Mouse (Mus musculus) layer of hippocampus, adult 9-10 months (tissue): ENCODE results near the gene Tmem150b.

Experiments
- DNase-seq: peaks from one replicate; pipeline ENCODE4 v3.0.0; 2022; ENCODE audit warnings: low spot score

The Tmem150b gene

DNA sequence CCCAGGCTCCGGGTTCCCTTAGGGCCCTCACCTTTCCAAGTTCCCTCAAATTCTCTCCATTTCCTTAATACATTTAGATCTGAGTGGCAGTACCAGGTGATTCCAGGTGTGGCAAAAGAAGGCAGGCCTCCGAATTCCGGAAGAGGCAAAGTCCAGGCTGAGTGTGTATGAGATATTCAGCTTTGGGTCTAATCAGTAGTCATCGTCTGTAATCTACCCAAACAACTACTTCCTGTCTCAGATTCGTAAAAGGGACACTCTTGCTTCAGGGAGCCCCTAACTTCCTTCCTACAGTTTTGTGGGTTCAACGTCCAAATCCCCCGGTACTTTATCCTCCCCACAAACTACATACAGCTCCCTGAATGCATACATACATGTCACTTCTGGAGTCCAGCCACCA, at the start of gene Tmem150b:
Gene Tmem150b (minus strand): TSS at position 81 of the 400 bp plus-strand sequence.
- DNase-seq, result no peak

- no peak for DNase-seq
These were observed 46.2 kb upstream of the Tmem150b start, which contains the start of gene Fam71e2 for GRCm38 (mm10) chr7:4771202-4771601. Gene Fam71e2, minus strand, starts transcription at chr7:4771302.

GRCm38 (mm10) chr7:4764946-4765710, 40.1 kb upstream of the Tmem150b start:
- no peak for DNase-seq

DNA sequence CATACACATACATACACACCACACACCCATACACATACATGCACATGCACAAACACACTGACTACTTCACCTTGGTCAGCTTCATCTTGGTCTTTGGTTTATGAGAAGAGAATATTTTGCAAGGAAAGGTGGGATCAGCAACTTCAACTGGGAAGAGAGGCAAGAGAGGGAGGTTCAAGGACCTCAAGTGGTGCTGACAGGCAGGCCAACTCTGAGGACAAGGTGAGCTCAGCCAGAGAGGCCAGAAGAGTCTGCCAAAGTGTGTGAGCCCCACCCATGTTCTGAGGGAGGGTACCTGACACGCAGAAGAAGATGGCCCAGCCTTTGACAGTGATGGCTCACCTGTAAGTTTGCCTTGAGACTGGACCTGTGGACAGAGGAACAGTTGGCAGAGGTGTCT, 34.6 kb upstream of the Tmem150b start:
- no peak for DNase-seq

DNA sequence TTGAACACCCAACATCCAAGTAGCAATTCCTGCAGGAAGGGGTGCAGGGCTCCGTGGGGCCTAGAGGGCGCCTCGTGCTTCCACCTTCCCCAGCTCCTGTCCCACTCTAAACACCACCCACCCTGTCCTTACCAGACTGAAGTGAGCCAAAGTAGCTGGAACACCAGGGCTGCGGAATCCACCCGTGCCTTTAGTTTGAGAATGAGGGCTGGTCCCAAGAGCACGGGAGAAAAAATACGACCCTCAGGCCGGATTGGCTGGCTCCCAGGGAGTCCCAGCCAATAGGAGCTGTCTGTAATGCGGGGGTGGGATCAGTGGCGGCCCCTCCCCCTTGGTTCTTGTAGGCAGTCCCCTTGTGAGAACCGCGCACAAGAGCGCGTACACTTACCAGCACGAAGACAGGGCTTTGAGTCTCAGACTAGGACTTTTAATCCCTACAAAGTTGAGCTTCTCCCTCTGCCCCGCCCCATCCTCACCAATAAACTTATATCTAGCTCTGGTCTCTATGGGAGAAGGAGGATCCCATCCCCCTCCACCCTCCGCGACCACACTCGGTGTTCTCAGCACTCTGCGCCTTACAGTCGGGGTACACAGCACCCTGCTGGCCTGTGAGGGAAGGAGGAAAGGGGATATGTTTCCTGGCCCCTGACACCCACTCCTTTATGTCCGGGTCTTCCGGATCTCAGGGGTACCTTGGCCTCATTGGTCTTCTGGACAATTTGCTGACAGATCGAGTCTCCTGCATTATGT, 27.9 kb upstream of the Tmem150b start, which contains the start of gene Cox6b2:
Gene Cox6b2 (minus strand): TSS at position 274 of the 750 bp plus-strand sequence.
- peak; percentile 18 for DNase-seq

GRCm38 (mm10) chr7:4751971-4752820, 27.1 kb upstream of the Tmem150b start:
- no peak for DNase-seq

- DNase-seq, result no peak
These were observed 24.1 kb upstream of the Tmem150b start for GRCm38 (mm10) chr7:4749169-4749568.

GRCm38 (mm10) chr7:4748321-4748720, 23.3 kb upstream of the Tmem150b start:
- no peak for DNase-seq

DNA sequence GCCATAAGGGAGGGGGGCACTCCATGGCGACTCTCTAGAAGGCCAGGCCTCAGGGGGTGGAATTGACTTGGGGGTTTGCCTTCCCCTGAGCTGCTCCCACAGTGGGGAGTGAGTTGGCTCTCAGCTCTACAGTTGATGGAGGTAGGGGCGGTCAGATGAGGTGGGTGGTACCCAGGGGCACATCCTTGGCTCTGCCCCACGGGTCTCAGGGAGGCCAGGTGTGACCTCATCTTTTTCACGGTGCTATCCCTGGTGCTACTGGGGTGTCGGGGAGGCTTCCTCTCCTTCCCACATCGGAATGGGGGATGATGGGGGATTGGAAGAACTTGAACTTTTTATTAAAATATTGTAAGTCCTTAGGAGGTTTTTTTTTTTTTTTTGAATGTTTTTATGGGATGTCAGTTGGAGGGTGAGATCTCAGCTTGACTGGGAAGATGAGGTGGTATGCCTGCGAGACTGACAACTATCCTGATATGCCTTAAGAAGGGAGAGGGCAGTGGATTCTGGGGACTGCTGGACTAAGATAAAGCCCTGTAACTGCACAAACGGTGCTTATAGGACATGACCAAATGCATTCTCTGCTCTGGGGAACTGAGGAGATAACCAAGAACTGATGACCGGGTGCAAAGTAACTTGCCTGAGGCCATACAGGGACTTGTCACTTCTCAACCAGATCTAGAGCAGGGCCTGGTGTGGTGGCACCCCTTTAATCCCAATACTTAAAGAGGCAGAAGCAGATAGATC, 22.3 kb upstream of the Tmem150b start:
- no peak for DNase-seq

GRCm38 (mm10) chr7:4746326-4746980, 21.4 kb upstream of the Tmem150b start:
- DNase-seq, result no peak

GRCm38 (mm10) chr7:4744886-4745285, 19.8 kb upstream of the Tmem150b start:
- no peak for DNase-seq

DNA sequence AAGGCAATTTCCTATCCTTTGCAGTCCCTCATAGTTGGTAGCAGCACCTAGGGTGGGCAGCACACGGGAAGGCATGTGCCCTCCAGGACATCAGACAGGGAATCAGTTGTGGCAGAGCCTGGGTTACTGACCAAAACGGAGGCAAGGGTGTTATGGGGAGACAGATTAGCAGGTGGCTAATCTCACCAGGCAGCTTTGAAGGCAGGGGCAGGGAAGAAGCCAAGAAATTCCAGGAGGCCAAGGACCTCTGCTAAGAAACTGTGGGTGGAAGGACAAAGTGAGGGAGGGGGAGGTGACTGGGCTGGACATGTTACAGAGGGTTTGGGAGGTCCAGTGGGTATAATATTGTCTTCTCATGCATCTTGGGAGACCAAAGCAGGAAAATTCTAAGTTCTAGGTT, 18.3 kb upstream of the Tmem150b start:
- DNase-seq, result no peak

DNA sequence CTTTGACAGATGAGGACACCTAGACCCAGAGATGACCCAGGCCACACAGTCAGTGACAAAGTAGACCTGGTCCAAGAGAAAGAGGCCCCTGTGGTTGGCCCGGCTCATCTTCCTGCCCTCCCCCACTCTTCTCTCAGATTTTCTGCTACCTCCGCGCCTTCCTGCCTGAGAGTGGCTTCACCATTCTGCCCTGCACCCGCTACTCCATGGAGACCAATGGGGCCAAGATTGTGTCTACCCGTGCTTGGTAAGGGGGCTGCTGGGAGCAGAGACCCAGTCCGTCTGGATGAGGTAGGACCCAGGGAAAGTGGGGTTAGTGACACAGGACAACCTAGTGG, 17.4 kb upstream of the Tmem150b start:
- no peak for DNase-seq

DNA sequence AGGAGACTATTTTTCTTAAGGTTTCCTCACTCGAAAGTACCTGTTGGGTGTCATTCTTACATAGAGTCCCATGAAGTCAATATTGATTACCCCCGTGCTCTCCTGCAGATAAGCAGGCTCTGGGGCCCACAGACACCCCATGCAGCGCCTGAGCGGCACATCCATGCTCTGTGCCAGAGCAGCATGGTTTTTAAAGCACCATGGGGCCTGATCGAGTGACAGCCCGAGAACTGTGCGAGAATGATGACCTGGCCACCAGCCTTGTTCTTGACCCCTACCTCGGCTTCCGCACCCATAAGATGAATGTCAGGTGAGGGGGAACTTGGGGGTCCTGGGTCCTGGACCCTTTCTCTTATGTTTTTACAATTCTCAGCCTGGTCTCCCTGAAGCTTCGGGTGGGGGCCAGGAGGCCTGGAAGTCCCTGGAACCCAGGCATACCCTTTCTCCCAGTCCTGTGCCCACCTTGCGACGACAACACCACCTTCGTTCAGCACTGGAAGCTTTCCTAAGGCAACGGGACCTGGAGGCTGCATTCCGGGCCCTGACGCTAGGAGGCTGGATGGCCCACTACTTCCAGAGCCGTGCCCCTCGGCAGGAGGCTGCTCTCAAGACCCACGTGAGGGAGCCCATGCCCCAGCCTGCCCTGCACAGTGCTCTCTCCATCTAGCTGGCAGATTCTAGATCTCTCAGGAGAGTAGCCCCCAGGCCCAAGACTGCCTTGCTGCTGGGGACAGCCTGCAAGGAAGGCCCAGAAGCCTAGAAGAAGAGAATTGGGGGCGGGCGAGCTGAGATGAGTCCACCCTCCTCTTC, 16.8 kb upstream of the Tmem150b start:
- no peak for DNase-seq

DNA sequence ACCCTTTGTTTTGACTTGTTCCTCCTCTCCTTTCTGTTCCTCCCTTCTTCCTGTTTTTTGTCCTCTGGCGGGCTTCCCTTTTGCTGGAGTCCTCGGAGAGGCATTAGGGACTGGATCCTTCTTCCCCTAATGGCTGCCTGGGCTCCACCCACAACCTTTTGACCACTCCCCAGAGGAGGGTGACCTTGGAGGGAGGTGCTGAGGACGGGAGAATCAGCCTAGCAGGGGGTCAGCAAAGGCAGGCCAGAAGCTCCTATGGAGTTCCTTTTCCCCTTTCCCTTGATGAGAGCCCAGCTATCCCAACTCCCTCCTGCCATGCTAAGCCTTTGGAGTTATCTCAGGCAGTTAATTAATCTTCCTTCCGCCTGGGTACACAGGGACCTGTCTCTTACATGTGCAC, 16.1 kb upstream of the Tmem150b start:
- no peak for DNase-seq

DNA sequence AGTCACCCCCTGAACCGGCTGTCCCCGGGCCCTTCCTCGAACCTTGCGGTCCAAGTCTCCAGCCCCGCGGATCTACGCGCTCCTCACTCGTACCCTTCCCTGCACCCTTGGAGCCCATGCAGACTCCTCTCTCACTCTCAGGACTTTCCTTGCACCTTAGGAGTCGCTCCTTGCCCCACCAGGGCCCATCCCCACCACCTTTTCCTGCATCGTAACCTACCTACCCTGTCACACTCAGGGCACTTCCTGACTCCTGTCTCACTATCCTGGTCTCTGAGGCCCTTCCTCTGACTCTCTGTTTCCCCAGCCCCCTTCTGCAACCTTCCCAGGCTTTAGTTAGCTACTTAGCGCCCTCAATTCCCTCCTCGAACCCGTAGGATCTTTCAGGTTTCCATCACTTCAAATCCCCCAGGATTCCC, 15.3 kb upstream of the Tmem150b start:
- no peak for DNase-seq

DNA sequence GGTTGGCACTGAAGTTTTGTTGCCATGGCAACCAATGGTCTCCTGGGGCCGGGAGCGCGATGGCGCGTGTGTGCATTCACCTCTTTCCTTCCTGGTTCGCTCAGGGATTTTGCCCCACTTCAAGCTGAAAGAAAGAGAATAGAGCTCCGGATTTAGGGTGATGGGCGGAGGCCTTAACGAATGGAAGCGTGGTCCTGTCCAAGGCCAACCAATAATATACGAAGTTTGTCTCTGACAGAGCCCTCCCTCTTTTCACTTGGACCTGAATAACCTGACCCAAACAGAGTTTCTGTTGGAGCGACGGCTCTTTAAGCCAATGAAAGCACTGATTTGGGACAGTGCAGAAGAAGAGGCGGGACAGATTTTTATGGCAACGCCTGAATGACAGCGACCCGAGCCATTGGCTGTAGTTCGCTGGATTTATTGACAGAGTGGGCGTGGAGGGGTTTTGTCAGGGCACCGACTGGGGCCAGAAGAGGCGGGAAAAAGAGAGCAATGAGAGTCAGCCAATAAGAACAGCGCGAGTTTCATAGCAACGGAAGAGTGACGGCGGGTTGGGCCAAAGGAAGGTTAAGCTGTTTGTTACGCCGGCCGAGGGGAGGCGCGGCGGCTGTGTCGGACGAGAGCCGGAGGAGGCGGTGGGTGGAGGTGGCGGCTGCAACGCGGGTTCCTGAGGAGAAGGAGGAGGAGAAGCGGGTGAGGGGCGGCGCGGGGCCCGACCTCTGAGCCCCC, 14.7 kb upstream of the Tmem150b start, which contains the start of gene Kmt5c:
Gene Kmt5c (plus strand): TSS at position 572 of the 732 bp plus-strand sequence.
- DNase-seq, result peak; percentile 99

DNA sequence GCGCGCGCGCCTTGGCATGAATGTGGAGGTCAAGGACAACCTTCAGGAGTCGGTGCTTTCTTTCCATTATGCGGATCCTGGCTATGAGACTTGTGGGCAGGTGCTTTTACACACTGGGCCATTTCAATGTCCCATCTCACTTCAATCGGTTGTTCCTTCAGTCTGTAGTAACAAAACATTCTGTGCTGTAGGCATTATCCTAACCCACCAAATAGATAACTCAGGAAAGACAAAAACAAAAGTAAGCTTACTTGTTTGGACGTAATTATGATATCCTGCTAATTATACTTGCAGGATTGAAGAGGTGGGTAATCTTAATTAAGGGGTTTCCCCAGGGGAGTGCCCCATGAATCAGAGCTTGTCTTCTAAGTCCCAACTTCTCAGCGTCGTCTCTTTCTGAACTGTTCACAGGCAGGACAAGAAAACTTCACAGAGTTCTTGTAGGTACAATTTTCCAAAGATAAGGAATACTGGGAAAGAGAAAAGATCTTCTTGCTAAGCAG, 14.0 kb upstream of the Tmem150b start:
- no peak for DNase-seq

DNA sequence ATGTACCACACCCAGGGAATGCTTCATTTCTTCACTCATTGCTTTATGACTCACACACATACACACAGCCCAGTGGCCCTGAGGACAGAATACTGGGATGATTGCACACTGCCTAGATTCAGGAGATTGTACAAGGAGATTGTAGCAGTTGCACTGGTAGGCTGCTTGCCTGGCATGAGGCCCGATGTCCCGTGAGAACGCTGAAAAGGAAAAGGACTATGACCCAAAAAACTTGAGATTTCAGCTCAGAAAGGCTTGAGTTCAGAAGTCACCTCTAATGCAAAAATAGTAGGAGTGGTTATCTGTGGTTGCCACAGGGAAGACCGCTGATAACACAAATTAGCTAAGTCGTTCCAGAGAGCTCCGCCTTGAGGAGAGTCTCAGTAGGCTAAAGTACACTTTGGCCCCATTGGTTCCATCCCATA, 7.9 kb upstream of the Tmem150b start:
- no peak for DNase-seq
